Mouse (Mus musculus): Measurements from ENCODE around the gene Hrh3.

The Hrh3 gene

GRCm38 (mm10) chr2:180103978-180104658, at the start of gene Hrh3:
Gene Hrh3 (minus strand): TSS chr2:180104488.
- DNase-seq (ENCODE audit: low spot score) = no peak

GRCm38 (mm10) chr2:180148551-180148950, 44.3 kb upstream of the Hrh3 start:
- no peak for DNase-seq (ENCODE audit: low spot score)

GRCm38 (mm10) chr2:180147379-180147778, 43.1 kb upstream of the Hrh3 start:
- no peak for DNase-seq (ENCODE audit: low spot score)

GRCm38 (mm10) chr2:180146091-180146490, 41.8 kb upstream of the Hrh3 start:
- DNase-seq (ENCODE audit: low spot score) = no peak

GRCm38 (mm10) chr2:180135414-180135813, 31.1 kb upstream of the Hrh3 start:
- DNase-seq (ENCODE audit: low spot score) = no peak

- no peak for DNase-seq (ENCODE audit: low spot score)
These were observed 29.6 kb upstream of the Hrh3 start for GRCm38 (mm10) chr2:180133911-180134310.

GRCm38 (mm10) chr2:180133231-180133630, 28.9 kb upstream of the Hrh3 start:
- no peak for DNase-seq (ENCODE audit: low spot score)

GRCm38 (mm10) chr2:180127675-180128074, 23.4 kb upstream of the Hrh3 start:
- DNase-seq (ENCODE audit: low spot score) = no peak

GRCm38 (mm10) chr2:180126195-180126594, 21.9 kb upstream of the Hrh3 start:
- DNase-seq (ENCODE audit: low spot score) = peak; percentile 76

- DNase-seq (ENCODE audit: low spot score) = no peak
These were observed 19.9 kb upstream of the Hrh3 start for GRCm38 (mm10) chr2:180124192-180124591.

- no peak for DNase-seq (ENCODE audit: low spot score)
These were observed 16.0 kb upstream of the Hrh3 start for GRCm38 (mm10) chr2:180120292-180120761.

GRCm38 (mm10) chr2:180119439-180120291, 15.4 kb upstream of the Hrh3 start:
- peak; percentile 34 for DNase-seq (ENCODE audit: low spot score)

- peak; percentile 99 for DNase-seq (ENCODE audit: low spot score)
These were observed 14.6 kb upstream of the Hrh3 start, which contains the start of gene Osbpl2 for GRCm38 (mm10) chr2:180118661-180119438. Gene Osbpl2 (plus strand): TSS chr2:180119306.

GRCm38 (mm10) chr2:180117485-180118194, 13.4 kb upstream of the Hrh3 start:
- no peak for DNase-seq (ENCODE audit: low spot score)

GRCm38 (mm10) chr2:180116741-180117484, 12.6 kb upstream of the Hrh3 start:
- DNase-seq (ENCODE audit: low spot score) = no peak

- no peak for DNase-seq (ENCODE audit: low spot score)
These were observed 11.8 kb upstream of the Hrh3 start for GRCm38 (mm10) chr2:180116081-180116493.

GRCm38 (mm10) chr2:180115279-180115678, 11.0 kb upstream of the Hrh3 start:
- peak; percentile 89 for DNase-seq (ENCODE audit: low spot score)

- DNase-seq (ENCODE audit: low spot score) = peak; percentile 79
These were observed 9.9 kb upstream of the Hrh3 start for GRCm38 (mm10) chr2:180113909-180114890.

GRCm38 (mm10) chr2:180108285-180108684, 4.0 kb upstream of the Hrh3 start:
- no peak for DNase-seq (ENCODE audit: low spot score)

- no peak for DNase-seq (ENCODE audit: low spot score)
These were observed 2.8 kb upstream of the Hrh3 start for GRCm38 (mm10) chr2:180107081-180107480.

All from adipocyte (in vitro differentiated cells).